Mouse (Mus musculus): ENCODE results near the gene St13. TPM values are rescaled to one million over a fixed set of nuclear protein-coding genes. Genes with fewer than 3 reads are reported as not detected.

Gene St13
- total RNA-seq, 2 experiments from 2014 or later, result 155 to 258 TPM

- no peak for ATAC-seq (replicated peaks; ENCODE audit: poor library complexity)
These were observed 33.6 kb downstream of the St13 start for GRCm38 (mm10) chr15:81366241-81366640.

GRCm38 (mm10) chr15:81365246-81365645 lies 34.6 kb downstream of the St13 start:
- ATAC-seq (replicated peaks; ENCODE audit: poor library complexity), result no peak

GRCm38 (mm10) chr15:81364271-81364670 lies 35.6 kb downstream of the St13 start:
- no peak for ATAC-seq (replicated peaks; ENCODE audit: poor library complexity)

- ATAC-seq (replicated peaks; ENCODE audit: poor library complexity), result no peak
These were observed 37.4 kb downstream of the St13 start for GRCm38 (mm10) chr15:81362501-81362900.

- peak; percentile 15 for ATAC-seq (replicated peaks; ENCODE audit: poor library complexity)
These were observed 38.4 kb downstream of the St13 start for GRCm38 (mm10) chr15:81361417-81362015.

GRCm38 (mm10) chr15:81361022-81361404 lies 38.9 kb downstream of the St13 start:
- peak; percentile 59 for ATAC-seq (replicated peaks; ENCODE audit: poor library complexity)

GRCm38 (mm10) chr15:81360345-81361021 lies 39.4 kb downstream of the St13 start, which contains the start of gene Slc25a17:
Slc25a17 (minus strand) TSS chr15:81360812.
- ATAC-seq (replicated peaks; ENCODE audit: poor library complexity), result peak; percentile 97

GRCm38 (mm10) chr15:81359421-81359820 lies 40.5 kb downstream of the St13 start:
- ATAC-seq (replicated peaks; ENCODE audit: poor library complexity), result no peak

- no peak for ATAC-seq (replicated peaks; ENCODE audit: poor library complexity)
These were observed 40.9 kb downstream of the St13 start for GRCm38 (mm10) chr15:81358943-81359342.

GRCm38 (mm10) chr15:81356946-81357345 lies 42.9 kb downstream of the St13 start:
- no peak for ATAC-seq (replicated peaks; ENCODE audit: poor library complexity)

GRCm38 (mm10) chr15:81355146-81355761 lies 44.6 kb downstream of the St13 start:
- peak; percentile 88 for ATAC-seq (replicated peaks; ENCODE audit: poor library complexity)

- peak; percentile 44; the same call in 1 of the 2 replicates for ATAC-seq (replicated peaks; ENCODE audit: poor library complexity)
These were observed 47.2 kb downstream of the St13 start for GRCm38 (mm10) chr15:81352638-81353037.

GRCm38 (mm10) chr15:81350401-81350800 lies 49.5 kb downstream of the St13 start:
- no peak for ATAC-seq (replicated peaks; ENCODE audit: poor library complexity)

GRCm38 (mm10) chr15:81348366-81348765 lies 51.5 kb downstream of the St13 start:
- ATAC-seq (replicated peaks; ENCODE audit: poor library complexity), result no peak

- ATAC-seq (replicated peaks; ENCODE audit: poor library complexity), result no peak
These were observed 52.4 kb downstream of the St13 start for GRCm38 (mm10) chr15:81347466-81347865.

- ATAC-seq (replicated peaks; ENCODE audit: poor library complexity), result no peak
These were observed 58.5 kb downstream of the St13 start for GRCm38 (mm10) chr15:81341426-81341825.

- ATAC-seq (replicated peaks; ENCODE audit: poor library complexity), result no peak
These were observed 60.7 kb downstream of the St13 start for GRCm38 (mm10) chr15:81339158-81339557.

GRCm38 (mm10) chr15:81336466-81336865 lies 63.4 kb downstream of the St13 start:
- no peak for ATAC-seq (replicated peaks; ENCODE audit: poor library complexity)

GRCm38 (mm10) chr15:81332517-81332916 lies 67.4 kb downstream of the St13 start:
- no peak for ATAC-seq (replicated peaks; ENCODE audit: poor library complexity)

- ATAC-seq (replicated peaks; ENCODE audit: poor library complexity), result no peak
These were observed 69.0 kb downstream of the St13 start for GRCm38 (mm10) chr15:81330816-81331433.

GRCm38 (mm10) chr15:81329721-81330369 lies 70.0 kb downstream of the St13 start:
- no peak for ATAC-seq (replicated peaks; ENCODE audit: poor library complexity)
